Mouse (Mus musculus) hindbrain, postnatal 0 days (tissue): ENCODE measurements around the gene Mip. TPM values are rescaled to one million over a fixed set of nuclear protein-coding genes. Genes with fewer than 3 reads are reported as not detected.
A peak's percentile ranks its signal among the peaks of the same experiment; 100 is the strongest.

Experiments
- ATAC-seq: fragments of 200-750 bp; cut with Nextera tagmentation; 2 replicates; pipeline ENCODE4 v1.8.0; 2017; ENCODE audit warnings: mild to moderate bottlenecking, moderate TSS enrichment, moderate library complexity
- DNase-seq: peaks from one replicate; pipeline ENCODE4 v3.0.0-alpha.2; 2015; ENCODE audit warnings: low spot score
- H3K27ac ChIP-seq: fragments of 300-500 bp; sonication (generic); 2 replicates; pipeline ENCODE4 v1.5.1; 2014; ENCODE audit warnings: mild to moderate bottlenecking
- H3K27me3 ChIP-seq: fragments of 300-500 bp; sonication (generic); 2 replicates; pipeline ENCODE4 v1.6.1; 2014; ENCODE audit warnings: low read length, mixed read lengths; ENCODE audit not compliant: insufficient read depth
- H3K36me3 ChIP-seq: fragments of 300-500 bp; sonication (generic); 2 replicates; pipeline ENCODE4 v1.6.1; 2014; ENCODE audit warnings: low read length, mixed read lengths; ENCODE audit not compliant: insufficient read depth
- H3K4me1 ChIP-seq: fragments of 300-500 bp; sonication (generic); 2 replicates; pipeline ENCODE4 v1.6.1; 2014; ENCODE audit warnings: antibody characterized with exemption, low read length, mixed read lengths; ENCODE audit not compliant: insufficient read depth
- H3K4me2 ChIP-seq: fragments of 300-500 bp; sonication (generic); 2 replicates; pipeline ENCODE4 v1.6.1; 2014; ENCODE audit warnings: low read depth, mild to moderate bottlenecking, low read length, moderate library complexity, mixed read lengths
- H3K4me3 ChIP-seq: fragments of 300-500 bp; sonication (generic); 2 replicates; pipeline ENCODE4 v1.5.1; 2014; ENCODE audit warnings: low read length
- H3K9ac ChIP-seq: fragments of 300-500 bp; sonication (generic); replicated peaks from 2 replicates; pipeline ENCODE4 v1.6.1; 2014; ENCODE audit warnings: mild to moderate bottlenecking, low read length, moderate library complexity, mixed read lengths
- H3K9me3 ChIP-seq: fragments of 300-500 bp; sonication (generic); 2 replicates; pipeline ENCODE4 v1.6.1; 2016; ENCODE audit warnings: low read length, mixed read lengths
- CTCF ChIP-seq: IDR thresholded peaks from 2 replicates; pipeline ENCODE4 v1.5.1; 2016; ENCODE audit warnings: antibody characterized with exemption, control low read depth, low read depth
- WGBS: fragments of 180-500 bp; shearing (Covaris S2); extraction: QIAGEN DNeasy Blood & Tissue Kit; methylation state at CpG from one replicate; pipeline ENCODE4 v1.1.7; 2014; 5-methylcytosine and 5-hydroxymethylcytosine counted together
- polyA plus RNA-seq: library from polyadenylated mRNA; unstranded; fragments of >200 nt; fragmentation: Nextera tagmentation; extraction: Ambion mirVana; gene quantifications from 2 replicates; pipeline ENCODE4 v1.2.1, GENCODE M21; 2015
- total RNA-seq: library from RNA; depleted of rRNA; stranded (reverse); fragments of >200 nt; gene quantifications from 2 replicates; pipeline ENCODE4 v1.2.3, GENCODE M21; 2014

The Mip gene
- total and polyA plus RNA-seq, 2 experiments from 2014 or later: 0.21 TPM; not detected in 1

DNA sequence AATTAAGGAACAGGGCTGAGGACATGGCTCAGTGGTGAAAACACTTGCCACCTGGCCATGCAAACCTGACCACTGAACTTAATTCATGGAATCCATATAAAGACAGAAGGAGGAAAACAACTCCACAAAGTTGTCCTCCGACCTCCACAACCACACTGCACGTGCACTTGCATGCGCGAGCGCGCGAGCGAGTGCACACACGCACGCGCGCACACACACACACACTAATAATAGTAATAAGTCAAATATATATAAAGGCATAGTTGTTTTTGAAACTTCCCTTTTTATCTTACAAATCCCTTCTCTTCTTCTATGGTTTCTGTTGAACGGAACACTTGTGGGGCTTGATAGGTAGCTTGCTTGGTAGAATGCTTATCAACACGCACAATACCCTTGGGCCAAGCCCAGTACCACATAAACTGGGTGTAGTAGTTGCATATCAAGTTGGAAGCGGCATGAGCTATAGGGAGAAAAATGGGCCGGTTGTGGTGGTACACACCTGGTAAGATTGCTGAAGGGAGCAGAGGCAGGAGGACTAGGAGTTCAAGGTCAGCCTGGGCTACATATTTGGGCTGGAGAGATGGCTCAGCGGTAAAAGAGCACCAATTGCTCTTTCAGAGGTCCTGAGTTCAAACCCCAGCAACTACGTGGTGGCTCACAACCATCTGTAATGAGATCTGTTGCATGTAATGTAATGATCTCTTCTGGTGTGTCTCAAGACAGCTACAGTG is 7.1 kb upstream of the Mip start:
- ATAC-seq (no peak), DNase-seq (no peak)
- H3K36me3 ChIP-seq: no peaks in the 10 kb centered on the region
- H3K4me1 ChIP-seq: no peaks in the 10 kb centered on the region
- no peak overlapping the region for H3K4me3 ChIP-seq
- H3K27me3 ChIP-seq: no peaks in the 10 kb centered on the region
- no peak overlapping the region for H3K4me2 ChIP-seq
- no peak for TF ChIP-seq CTCF
- no peaks in the 10 kb centered on the region for H3K9me3 ChIP-seq
- H3K9ac ChIP-seq: no peak overlapping the region
- 93% methylated on average over 18 of the region's 18 CpGs for WGBS
- no peak overlapping the region for H3K27ac ChIP-seq

DNA sequence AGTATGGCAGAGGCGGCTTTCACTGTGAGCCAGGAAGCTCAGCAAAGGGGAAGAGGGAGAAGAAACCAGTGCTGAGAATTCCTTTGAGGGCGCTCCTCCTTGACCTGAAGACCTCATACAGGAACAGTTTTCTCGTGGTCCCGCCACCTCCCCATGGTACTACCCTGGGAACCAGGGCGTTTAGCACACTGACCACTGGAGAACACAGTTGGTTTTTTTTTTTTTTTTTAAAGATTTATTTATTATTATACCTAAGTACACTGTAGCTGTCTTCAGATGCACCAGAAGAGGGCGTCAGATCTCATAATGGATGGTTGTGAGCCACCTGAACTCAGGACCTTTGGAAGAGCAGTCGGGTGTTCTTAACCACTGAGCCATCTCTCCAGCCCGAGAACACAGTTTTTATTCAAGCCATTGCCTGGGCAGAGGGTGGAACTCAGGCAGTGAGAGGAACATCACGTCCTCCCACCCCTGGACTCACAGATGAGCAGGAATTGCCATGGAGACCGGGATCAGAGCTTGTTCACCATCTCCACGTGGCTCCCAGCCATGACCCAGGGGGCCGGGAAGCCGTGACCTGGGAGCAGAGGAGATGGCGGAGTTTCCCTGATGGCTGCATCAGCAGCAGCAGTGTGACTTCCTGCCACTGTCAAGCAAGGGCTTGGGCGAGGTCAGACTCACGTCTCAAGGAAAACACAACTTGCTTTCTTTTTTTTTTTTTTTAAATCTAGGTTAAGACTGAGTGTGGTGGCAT is 3.9 kb upstream of the Mip start:
- Histone ChIP-seq H3K4me1 (no peaks in the 10 kb centered on the region), H3K9me3 (no peaks in the 10 kb centered on the region), H3K36me3 (no peaks in the 10 kb centered on the region), H3K9ac (no peak overlapping the region), H3K4me2 (no peak overlapping the region), H3K27ac (no peak overlapping the region), H3K4me3 (no peak overlapping the region), H3K27me3 (no peaks in the 10 kb centered on the region)
- no peak for TF ChIP-seq CTCF
- no peak for DNase-seq
- WGBS: 58% methylated on average over 16 of the region's 16 CpGs
- ATAC-seq: no peak

- H3K36me3 ChIP-seq: no peaks in the 10 kb centered on the region
- WGBS: 49% methylated on average over 5 of the region's 5 CpGs
- no peak overlapping the region for H3K4me3 ChIP-seq
- H3K9me3 ChIP-seq: no peaks in the 10 kb centered on the region
- no peak overlapping the region for H3K27ac ChIP-seq
- ATAC-seq (no peak), DNase-seq (no peak)
- no peak for TF ChIP-seq CTCF
- H3K4me2 ChIP-seq: no peak overlapping the region
- H3K4me1 ChIP-seq: no peaks in the 10 kb centered on the region
- H3K9ac ChIP-seq: no peak overlapping the region
- H3K27me3 ChIP-seq: no peaks in the 10 kb centered on the region
Observed at GRCm38 (mm10) chr10:128225064-128225463, 574 bp upstream of the Mip start.

DNA sequence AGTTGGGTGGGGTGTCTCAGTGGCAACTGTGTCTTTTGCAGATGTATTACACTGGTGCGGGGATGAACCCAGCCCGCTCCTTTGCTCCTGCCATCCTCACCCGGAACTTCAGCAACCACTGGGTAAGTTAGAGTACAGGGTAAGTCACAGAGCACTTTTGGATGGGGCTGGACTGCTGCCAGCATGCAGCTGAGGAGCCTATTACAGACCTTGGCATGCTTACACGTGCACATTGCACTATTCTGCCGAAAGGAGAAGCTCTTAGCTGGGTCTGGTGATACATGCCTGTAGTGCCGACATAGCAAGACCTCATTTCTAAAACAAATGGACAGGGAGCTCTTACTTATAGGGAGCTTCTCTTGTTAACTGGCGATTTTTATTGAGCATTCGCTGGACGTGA is 2.0 kb downstream of the Mip start:
- H3K9me3 ChIP-seq: no peaks in the 10 kb centered on the region
- no peak for TF ChIP-seq CTCF
- no peak overlapping the region for H3K4me2 ChIP-seq
- ATAC-seq (no peak), DNase-seq (no peak)
- no peak overlapping the region for H3K27ac ChIP-seq
- H3K36me3 ChIP-seq: no peaks in the 10 kb centered on the region
- H3K4me1 ChIP-seq: 0 out of 2 replicates have a peak, but pooled peaks cover 3% of the 10 kb centered on the region
- no peak overlapping the region for H3K4me3 ChIP-seq
- 76% methylated on average over 9 of the region's 9 CpGs for WGBS
- H3K27me3 ChIP-seq: no peaks in the 10 kb centered on the region
- no peak overlapping the region for H3K9ac ChIP-seq

DNA sequence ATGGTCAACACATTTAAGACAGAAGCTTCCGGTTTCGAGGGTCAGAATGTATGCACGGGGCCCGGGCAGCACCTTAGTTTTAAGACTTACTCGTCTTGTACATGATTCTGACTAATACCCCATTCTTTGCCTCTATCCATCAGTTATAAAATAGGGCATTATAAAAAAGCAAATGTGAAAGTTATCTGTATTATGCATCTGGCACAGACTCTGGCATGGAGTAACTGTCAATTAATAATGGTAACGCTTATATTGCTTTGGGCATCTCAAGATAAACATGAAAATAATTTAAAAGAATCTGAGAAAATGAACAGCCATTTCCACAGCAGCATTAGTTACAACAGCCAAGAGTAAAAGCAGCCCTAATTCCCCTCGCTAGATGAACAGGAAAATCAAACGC is 2.4 kb downstream of the Mip start:
- no peak overlapping the region for H3K9ac ChIP-seq
- H3K4me3 ChIP-seq: no peak overlapping the region
- TF ChIP-seq CTCF: no peak
- H3K27me3 ChIP-seq: no peaks in the 10 kb centered on the region
- H3K4me2 ChIP-seq: no peak overlapping the region
- DNase-seq (no peak), ATAC-seq (no peak)
- H3K4me1 ChIP-seq: 0 out of 2 replicates have a peak, but pooled peaks cover 3% of the 10 kb centered on the region
- no peaks in the 10 kb centered on the region for H3K9me3 ChIP-seq
- WGBS: 93% methylated on average over 8 of the region's 8 CpGs
- no peaks in the 10 kb centered on the region for H3K36me3 ChIP-seq
- no peak overlapping the region for H3K27ac ChIP-seq

GRCm38 (mm10) chr10:128230582-128230981 is 4.9 kb downstream of the Mip start:
- Histone ChIP-seq H3K4me2 (no peak overlapping the region), H3K4me1 (0 out of 2 replicates have a peak, but pooled peaks cover 3% of the 10 kb centered on the region), H3K27me3 (no peaks in the 10 kb centered on the region), H3K36me3 (no peaks in the 10 kb centered on the region), H3K4me3 (no peak overlapping the region), H3K27ac (no peak overlapping the region), H3K9me3 (no peaks in the 10 kb centered on the region), H3K9ac (no peak overlapping the region)
- no peak for DNase-seq
- 84% methylated on average over 12 of the region's 12 CpGs for WGBS
- TF ChIP-seq CTCF: no peak
- ATAC-seq: no peak

GRCm38 (mm10) chr10:128231146-128231545 is 5.5 kb downstream of the Mip start:
- Histone ChIP-seq H3K9ac (no peak overlapping the region), H3K27me3 (no peaks in the 10 kb centered on the region), H3K9me3 (no peaks in the 10 kb centered on the region), H3K27ac (no peak overlapping the region), H3K4me1 (0 out of 2 replicates have a peak, but pooled peaks cover 3% of the 10 kb centered on the region), H3K4me3 (peak overlapping the region; percentile 60), H3K36me3 (no peaks in the 10 kb centered on the region), H3K4me2 (peak overlapping the region; percentile 64)
- 18% methylated on average over 5 of the region's 5 CpGs for WGBS
- no peak for TF ChIP-seq CTCF
- no peak for DNase-seq
- ATAC-seq: no peak
